Mouse (Mus musculus) layer of hippocampus, adult 9-11 months (tissue): ENCODE results near the gene Gfpt1.
"Not testable (repeated sequence)": the region's sequence is repeated elsewhere in the genome, so short reads cannot be mapped to it uniquely, and the experiment has no call there.

Experiments
- DNase-seq: peaks from one replicate; pipeline ENCODE4 v3.0.0; 2022

The Gfpt1 gene

GRCm38 (mm10) chr6:87042337-87043130 is at the start of gene Gfpt1:
TSS of gene Gfpt1 (plus strand) at chr6:87042846.
- peak; percentile 96 for DNase-seq

- DNase-seq = no peak
These were observed 48.4 kb upstream of the Gfpt1 start for GRCm38 (mm10) chr6:86994254-86994653.

GRCm38 (mm10) chr6:86996629-86997307 is 45.9 kb upstream of the Gfpt1 start:
- DNase-seq = peak; percentile 47

GRCm38 (mm10) chr6:86997360-86997759 is 45.3 kb upstream of the Gfpt1 start:
- no peak for DNase-seq

GRCm38 (mm10) chr6:87001995-87002394 is 40.7 kb upstream of the Gfpt1 start:
- no peak for DNase-seq

- DNase-seq = peak; percentile 84
These were observed 40.1 kb upstream of the Gfpt1 start for GRCm38 (mm10) chr6:87002521-87003055.

GRCm38 (mm10) chr6:87004099-87004498 is 38.5 kb upstream of the Gfpt1 start:
- DNase-seq = no peak

GRCm38 (mm10) chr6:87005577-87005976 is 37.1 kb upstream of the Gfpt1 start:
- no peak for DNase-seq

GRCm38 (mm10) chr6:87008887-87009286 is 33.8 kb upstream of the Gfpt1 start, which contains the start of gene Nfu1:
TSS of gene Nfu1 (plus strand) at chr6:87009236.
- no peak for DNase-seq

- DNase-seq = peak; percentile 94
These were observed 32.8 kb upstream of the Gfpt1 start for GRCm38 (mm10) chr6:87009692-87010328.

GRCm38 (mm10) chr6:87016916-87017315 is 25.7 kb upstream of the Gfpt1 start:
- DNase-seq = no peak

GRCm38 (mm10) chr6:87018874-87019273 is 23.8 kb upstream of the Gfpt1 start:
- no peak for DNase-seq

- no peak for DNase-seq
These were observed 20.9 kb upstream of the Gfpt1 start for GRCm38 (mm10) chr6:87021791-87022190.

GRCm38 (mm10) chr6:87026980-87027379 is 15.7 kb upstream of the Gfpt1 start:
- DNase-seq = no peak

GRCm38 (mm10) chr6:87028881-87029280 is 13.8 kb upstream of the Gfpt1 start:
- no peak for DNase-seq

GRCm38 (mm10) chr6:87031310-87031709 is 11.3 kb upstream of the Gfpt1 start:
- DNase-seq = not testable (repeated sequence)

- DNase-seq = no peak
These were observed 10.2 kb upstream of the Gfpt1 start for GRCm38 (mm10) chr6:87032401-87032800.

GRCm38 (mm10) chr6:87034395-87034794 is 8.3 kb upstream of the Gfpt1 start:
- DNase-seq = no peak

GRCm38 (mm10) chr6:87037826-87038620 is 4.6 kb upstream of the Gfpt1 start:
- no peak for DNase-seq

- DNase-seq = no peak
These were observed 3.5 kb upstream of the Gfpt1 start for GRCm38 (mm10) chr6:87039161-87039560.

- DNase-seq = peak; percentile 45
These were observed 1.7 kb upstream of the Gfpt1 start for GRCm38 (mm10) chr6:87040971-87041370.

GRCm38 (mm10) chr6:87041431-87041830 is 1.2 kb upstream of the Gfpt1 start:
- DNase-seq = no peak

- no peak for DNase-seq
These were observed 676 bp upstream of the Gfpt1 start for GRCm38 (mm10) chr6:87042004-87042336.
